Mouse (Mus musculus) testis, adult 2 months (tissue): Measurements from ENCODE around the gene Osbpl10.

Experiments
- CTCF ChIP-seq: fragments of 200-500 bp; IDR thresholded peaks from 2 replicates; pipeline ENCODE4 v1.5.1; 2012; ENCODE audit warnings: low read depth, mild to moderate bottlenecking, inconsistent platforms, low read length, moderate library complexity; ENCODE audit not compliant: control insufficient read depth, insufficient read depth, insufficient replicate concordance
- POLR2A ChIP-seq: fragments of 200-500 bp; IDR thresholded peaks from 2 replicates; pipeline ENCODE4 v1.6.1; 2012; ENCODE audit warnings: low read depth, mild to moderate bottlenecking, inconsistent platforms, low read length, moderate library complexity; ENCODE audit not compliant: control insufficient read depth

GRCm38 (mm10) chr9:114952866-114953265, 25.5 kb upstream of the Osbpl10 start:
- no peak for TF ChIP-seq CTCF
- TF ChIP-seq POLR2A, result no peak
